Mouse (Mus musculus): ENCODE data around the gene Slc35f1. TPM values are rescaled to one million over a fixed set of nuclear protein-coding genes. Genes with fewer than 3 reads are reported as not detected.

The Slc35f1 gene
- polyA plus RNA-seq, 1 experiment from 2014 or later = 0.02 TPM

- WGBS (ENCODE audit: insufficient replicate concordance) = 64% methylated on average over 1 of the region's 1 CpGs
- Histone ChIP-seq H3K9ac (replicated peaks) (no peak overlapping the region), H3K27me3 (ENCODE audit: insufficient read depth, low read length) (no peaks in the 10 kb centered on the region), H3K4me2 (ENCODE audit: low read depth, low read length) (no peak overlapping the region), H3K27ac (ENCODE audit: low read depth) (no peak overlapping the region), H3K4me1 (ENCODE audit: insufficient read depth) (no peaks in the 10 kb centered on the region), H3K9me3 (ENCODE audit: low read length) (no peaks in the 10 kb centered on the region), H3K36me3 (replicated peaks; ENCODE audit: insufficient read depth, low read length) (no peaks in the 10 kb centered on the region), H3K4me3 (ENCODE audit: low read depth, low read length) (no peak overlapping the region)
- TF ChIP-seq EP300 (IDR thresholded peaks at IDR 0.05; ENCODE audit: low read depth) (no peak), CTCF (IDR thresholded peaks at IDR 0.05; ENCODE audit: low read depth) (no peak)
- DNase-seq (no peak), ATAC-seq (no peak)
Measured at GRCm38 (mm10) chr10:52940111-52940830, 249.9 kb downstream of the Slc35f1 start.

DNA sequence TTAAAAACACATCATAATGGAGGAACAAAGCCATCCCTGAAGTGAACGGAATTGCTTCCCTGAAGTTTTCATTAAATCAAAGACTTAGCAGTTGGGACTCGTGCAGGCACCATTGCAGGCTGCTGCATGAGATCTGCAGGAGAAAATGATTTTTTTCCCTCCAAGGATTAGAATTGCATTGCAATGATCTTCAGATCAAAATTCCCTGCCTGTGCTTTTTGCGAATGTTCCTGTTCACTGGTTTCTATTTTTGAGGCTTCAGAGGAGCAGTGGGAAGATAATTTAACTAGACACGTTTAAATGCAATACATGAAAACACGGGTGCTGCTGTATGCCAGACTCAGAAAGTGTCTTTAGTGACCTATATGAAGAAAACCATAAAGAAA is 250.5 kb downstream of the Slc35f1 start:
- no peaks in the 10 kb centered on the region for H3K36me3 ChIP-seq (replicated peaks; ENCODE audit: insufficient read depth, low read length)
- ATAC-seq (no peak), DNase-seq (no peak)
- no peaks in the 10 kb centered on the region for H3K27me3 ChIP-seq (ENCODE audit: insufficient read depth, low read length)
- H3K9me3 ChIP-seq (ENCODE audit: low read length) = no peaks in the 10 kb centered on the region
- no peak overlapping the region for H3K4me3 ChIP-seq (ENCODE audit: low read depth, low read length)
- no peaks in the 10 kb centered on the region for H3K4me1 ChIP-seq (ENCODE audit: insufficient read depth)
- no peak overlapping the region for H3K9ac ChIP-seq (replicated peaks)
- no peak for TF ChIP-seq EP300 (IDR thresholded peaks at IDR 0.05; ENCODE audit: low read depth)
- TF ChIP-seq CTCF (IDR thresholded peaks at IDR 0.05; ENCODE audit: low read depth) = no peak
- 68% methylated on average over 5 of the region's 5 CpGs for WGBS (ENCODE audit: insufficient replicate concordance)
- H3K4me2 ChIP-seq (ENCODE audit: low read depth, low read length) = no peak overlapping the region
- H3K27ac ChIP-seq (ENCODE audit: low read depth) = no peak overlapping the region

DNA sequence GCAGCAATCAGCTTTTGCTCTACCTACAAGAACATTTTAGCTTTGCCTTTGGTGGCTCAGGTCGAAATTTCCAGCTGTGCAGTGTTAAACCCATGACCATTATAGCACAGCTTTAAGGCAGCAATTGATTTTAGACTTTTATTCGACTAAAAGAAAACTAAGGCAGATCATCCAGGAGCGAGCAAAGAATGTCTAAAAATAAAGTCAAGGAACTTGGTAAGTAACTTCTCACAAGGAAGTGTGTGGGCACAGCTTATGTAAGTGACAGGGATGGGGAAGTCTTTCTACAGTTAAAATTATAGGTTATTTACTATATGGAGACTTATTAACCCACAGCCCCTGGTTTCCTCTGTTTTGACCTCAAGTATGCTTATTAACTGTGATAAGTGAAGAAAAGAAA is 262.2 kb downstream of the Slc35f1 start:
- Histone ChIP-seq H3K4me1 (ENCODE audit: insufficient read depth) (no peaks in the 10 kb centered on the region), H3K27me3 (ENCODE audit: insufficient read depth, low read length) (no peaks in the 10 kb centered on the region), H3K9ac (replicated peaks) (no peak overlapping the region), H3K36me3 (replicated peaks; ENCODE audit: insufficient read depth, low read length) (no peaks in the 10 kb centered on the region), H3K9me3 (ENCODE audit: low read length) (no peaks in the 10 kb centered on the region), H3K4me3 (ENCODE audit: low read depth, low read length) (no peak overlapping the region), H3K27ac (ENCODE audit: low read depth) (no peak overlapping the region), H3K4me2 (ENCODE audit: low read depth, low read length) (no peak overlapping the region)
- no peak for DNase-seq
- 42% methylated on average over 3 of the region's 3 CpGs for WGBS (ENCODE audit: insufficient replicate concordance)
- no peak for ATAC-seq
- TF ChIP-seq CTCF (IDR thresholded peaks at IDR 0.05; ENCODE audit: low read depth) = no peak
- TF ChIP-seq EP300 (IDR thresholded peaks at IDR 0.05; ENCODE audit: low read depth) = no peak

DNA sequence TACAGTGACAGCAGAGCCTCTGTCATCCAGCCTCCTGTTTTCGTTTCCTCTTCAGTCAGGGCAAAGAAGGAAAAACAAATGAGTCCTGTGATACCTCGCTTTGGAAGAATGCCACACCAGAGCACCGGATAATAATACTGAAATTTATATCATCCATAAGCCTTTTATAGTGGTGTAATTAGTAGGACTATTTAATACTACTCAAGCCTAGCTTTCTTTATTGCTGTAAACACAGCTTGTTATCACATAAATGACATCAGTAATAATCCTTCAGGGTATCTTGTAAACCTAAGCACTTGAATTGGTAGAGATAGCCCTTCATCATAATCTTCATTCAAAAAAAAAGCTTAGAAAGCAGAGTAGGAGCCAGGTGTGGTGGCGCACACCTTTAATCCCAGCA is 266.4 kb downstream of the Slc35f1 start:
- WGBS (ENCODE audit: insufficient replicate concordance) = 67% methylated on average over 4 of the region's 4 CpGs
- Histone ChIP-seq H3K4me1 (ENCODE audit: insufficient read depth) (no peaks in the 10 kb centered on the region), H3K9ac (replicated peaks) (no peak overlapping the region), H3K4me2 (ENCODE audit: low read depth, low read length) (no peak overlapping the region), H3K36me3 (replicated peaks; ENCODE audit: insufficient read depth, low read length) (no peaks in the 10 kb centered on the region), H3K27ac (ENCODE audit: low read depth) (no peak overlapping the region), H3K27me3 (ENCODE audit: insufficient read depth, low read length) (no peaks in the 10 kb centered on the region), H3K9me3 (ENCODE audit: low read length) (no peaks in the 10 kb centered on the region), H3K4me3 (ENCODE audit: low read depth, low read length) (no peak overlapping the region)
- DNase-seq = no peak
- TF ChIP-seq CTCF (IDR thresholded peaks at IDR 0.05; ENCODE audit: low read depth) (no peak), EP300 (IDR thresholded peaks at IDR 0.05; ENCODE audit: low read depth) (no peak)
- no peak for ATAC-seq

DNA sequence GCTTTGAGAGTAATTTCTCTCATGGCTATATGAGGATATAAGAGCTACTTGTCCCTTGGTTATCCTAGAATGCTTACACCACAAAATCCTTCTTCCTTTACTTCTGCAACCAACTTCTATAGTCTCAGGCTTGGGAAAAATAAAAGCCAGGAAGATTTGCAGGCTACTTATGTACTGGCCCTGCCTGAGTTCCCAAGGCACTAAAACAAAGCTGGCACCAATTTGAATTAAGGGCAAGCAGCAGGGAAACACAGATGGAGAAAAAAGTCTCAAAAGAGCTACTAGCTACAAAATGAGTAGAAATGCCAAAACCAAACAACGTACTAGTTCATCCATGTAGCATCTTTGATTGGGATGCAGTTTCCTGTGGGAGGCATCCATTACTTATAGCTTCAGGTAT is 288.9 kb downstream of the Slc35f1 start:
- no peaks in the 10 kb centered on the region for H3K9me3 ChIP-seq (ENCODE audit: low read length)
- H3K9ac ChIP-seq (replicated peaks) = no peak overlapping the region
- H3K4me3 ChIP-seq (ENCODE audit: low read depth, low read length) = no peak overlapping the region
- no peaks in the 10 kb centered on the region for H3K4me1 ChIP-seq (ENCODE audit: insufficient read depth)
- no peaks in the 10 kb centered on the region for H3K27me3 ChIP-seq (ENCODE audit: insufficient read depth, low read length)
- no peak overlapping the region for H3K27ac ChIP-seq (ENCODE audit: low read depth)
- no peak overlapping the region for H3K4me2 ChIP-seq (ENCODE audit: low read depth, low read length)
- H3K36me3 ChIP-seq (replicated peaks; ENCODE audit: insufficient read depth, low read length) = no peaks in the 10 kb centered on the region
- ATAC-seq (no peak), DNase-seq (no peak)
- TF ChIP-seq EP300 (IDR thresholded peaks at IDR 0.05; ENCODE audit: low read depth) (no peak), CTCF (IDR thresholded peaks at IDR 0.05; ENCODE audit: low read depth) (no peak)
- 80% methylated on average over 1 of the region's 1 CpGs for WGBS (ENCODE audit: insufficient replicate concordance)

DNA sequence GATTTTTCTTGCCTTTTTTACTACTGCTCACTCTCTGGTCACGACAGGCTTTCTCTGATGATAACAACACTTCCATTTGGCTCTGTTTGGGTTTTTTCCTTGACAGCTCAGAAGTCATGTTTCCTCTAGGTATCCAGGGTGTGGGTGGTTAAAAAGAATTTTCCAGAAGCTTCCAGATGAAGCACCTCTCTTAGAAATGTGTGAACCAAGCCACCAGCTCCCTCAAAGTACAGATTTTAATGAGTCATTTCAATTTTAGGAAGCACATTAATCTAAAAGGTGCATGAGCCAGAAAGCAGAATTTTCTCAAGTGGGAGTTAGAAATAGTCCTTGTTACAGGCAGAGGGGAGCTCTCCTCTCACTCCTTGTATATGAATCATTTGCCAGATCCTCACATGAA is 292.5 kb downstream of the Slc35f1 start:
- no peak overlapping the region for H3K4me2 ChIP-seq (ENCODE audit: low read depth, low read length)
- TF ChIP-seq EP300 (IDR thresholded peaks at IDR 0.05; ENCODE audit: low read depth) = no peak
- no peak for TF ChIP-seq CTCF (IDR thresholded peaks at IDR 0.05; ENCODE audit: low read depth)
- no peaks in the 10 kb centered on the region for H3K4me1 ChIP-seq (ENCODE audit: insufficient read depth)
- no peak overlapping the region for H3K9ac ChIP-seq (replicated peaks)
- no peak overlapping the region for H3K27ac ChIP-seq (ENCODE audit: low read depth)
- H3K9me3 ChIP-seq (ENCODE audit: low read length) = no peaks in the 10 kb centered on the region
- no peaks in the 10 kb centered on the region for H3K27me3 ChIP-seq (ENCODE audit: insufficient read depth, low read length)
- H3K4me3 ChIP-seq (ENCODE audit: low read depth, low read length) = no peak overlapping the region
- no peak for DNase-seq
- no peaks in the 10 kb centered on the region for H3K36me3 ChIP-seq (replicated peaks; ENCODE audit: insufficient read depth, low read length)
- 64% methylated on average over 1 of the region's 1 CpGs for WGBS (ENCODE audit: insufficient replicate concordance)
- no peak for ATAC-seq

All from liver, postnatal 0 days (tissue).